Mouse (Mus musculus): ENCODE measurements around the gene Gm14743. TPM values are rescaled to one million over a fixed set of nuclear protein-coding genes. Genes with fewer than 3 reads are reported as not detected.

Gm14743 gene
- not detected for polyA plus RNA-seq (2017; shearing (Covaris generic))

GRCm38 (mm10) chrX:78245821-78246220, at the start of gene Gm14743:
Gene Gm14743, minus strand, starts transcription at chrX:78245921.

Other genes with a start within 250 kb of the Gm14743 start
- gene Obp1a, start 154.5 kb downstream of the Gm14743 start, polyA plus RNA-seq (2017; shearing (Covaris generic)) = not detected
- not detected for gene Gm5938, start 120.5 kb downstream of the Gm14743 start, polyA plus RNA-seq (2017; shearing (Covaris generic))
- gene Obp1b, start 59.1 kb downstream of the Gm14743 start, polyA plus RNA-seq (2017; shearing (Covaris generic)) = not detected
- not detected for gene 4930480E11Rik, start 123.7 kb upstream of the Gm14743 start, polyA plus RNA-seq (2017; shearing (Covaris generic))